In genomic region chr17:64523899-64524298, GRCm38 (mm10) we compare ENCODE assay signal across 21 mouse cellular contexts.
DNase-seq lines count a peak whose midpoint lies in the region; ATAC-seq and TF ChIP-seq lines count a peak whose summit lies in the region.
"Had no signal": no experiment of that assay in that cellular context is flagged by ENCODE, and none has a peak within 500 bp of the region (broad histone marks: within the 10 kb centered on the region; RNA-seq: fewer than 3 reads in every experiment).

No protein-coding gene starts in this region.

- H3K27ac ChIP-seq in heart, embryonic 10.5 days = no peak overlapping the region
- H3K27ac ChIP-seq in limb, embryonic 10.5 days = no peak overlapping the region
- H3K27ac ChIP-seq in liver, embryonic 11.5 days (ENCODE audit: low read depth, low read length) = no peak overlapping the region
- no peak overlapping the region for H3K27ac ChIP-seq in hindbrain, postnatal 0 days

- TF ChIP-seq POLR2A in myocyte (IDR thresholded peaks at IDR 0.05; ENCODE audit: insufficient read length, low read depth) = no peak

- 0 out of 2 replicates have a peak, but pooled peaks cover 3% of the 10 kb centered on the region for H3K4me1 ChIP-seq in heart, embryonic 10.5 days
- no peaks in the 10 kb centered on the region for H3K4me1 ChIP-seq in limb, embryonic 10.5 days
- no peaks in the 10 kb centered on the region for H3K4me1 ChIP-seq in liver, embryonic 11.5 days (replicated peaks; ENCODE audit: control insufficient read depth, insufficient read depth, low read length)
- H3K4me1 ChIP-seq in hindbrain, postnatal 0 days (ENCODE audit: insufficient read depth, low read length) = no peaks in the 10 kb centered on the region

- DNase-seq in heart, adult 11 months = peak; percentile 41
- no peak for DNase-seq in heart, embryonic 10.5 days (ENCODE audit: low spot score)
- DNase-seq in limb, embryonic 10.5 days (ENCODE audit: low spot score) = peak; percentile 15
- no peak for DNase-seq in liver, embryonic 11.5 days (ENCODE audit: low spot score)
- no peak for DNase-seq in hindbrain, postnatal 0 days (ENCODE audit: low spot score)
- DNase-seq: adrenal gland, adult 2 months; adrenal gland, adult 8-10 months; adrenal gland, postnatal 10 days; adrenal gland, postnatal 14 days; adrenal gland, postnatal 25 days; adrenal gland, postnatal 36 days; B cell, adult 2 months; cerebellum, adult 11 months; cerebellum, adult 11-12 months; cerebellum, adult 18-20 months had no signal

- TF ChIP-seq CTCF in hindbrain, postnatal 0 days (IDR thresholded peaks at IDR 0.05; ENCODE audit: low read depth) = no peak

- H3K27me3 ChIP-seq in heart, embryonic 10.5 days (ENCODE audit: insufficient read depth, poor library complexity, severe bottlenecking) = no peaks in the 10 kb centered on the region
- no peaks in the 10 kb centered on the region for H3K27me3 ChIP-seq in limb, embryonic 10.5 days (ENCODE audit: low read depth, poor library complexity, severe bottlenecking)
- no peaks in the 10 kb centered on the region for H3K27me3 ChIP-seq in myocyte (ENCODE audit: control insufficient read depth, insufficient read depth, insufficient read length)
- no peaks in the 10 kb centered on the region for H3K27me3 ChIP-seq in liver, embryonic 11.5 days (replicated peaks; ENCODE audit: control insufficient read depth, insufficient read depth, low read length)
- H3K27me3 ChIP-seq in hindbrain, postnatal 0 days (ENCODE audit: insufficient read depth, low read length) = no peaks in the 10 kb centered on the region
- H3K27me3 ChIP-seq: CH12.LX had no signal

- no peak overlapping the region for H3K9ac ChIP-seq in liver, embryonic 11.5 days (ENCODE audit: low read depth, low read length)
- no peak overlapping the region for H3K9ac ChIP-seq in hindbrain, postnatal 0 days (replicated peaks; ENCODE audit: low read length)

- H3K79me2 ChIP-seq in myocyte (ENCODE audit: control insufficient read depth, insufficient read depth) = no peaks in the 10 kb centered on the region

- WGBS in heart, embryonic 10.5 days = 87% methylated on average over 8 of the region's 8 CpGs
- WGBS in limb, embryonic 10.5 days = 93% methylated on average over 8 of the region's 8 CpGs
- 82% methylated on average over 8 of the region's 8 CpGs for WGBS in liver, embryonic 11.5 days
- 87% methylated on average over 8 of the region's 8 CpGs for WGBS in hindbrain, postnatal 0 days

- H3ac ChIP-seq in myocyte (ENCODE audit: control insufficient read depth, insufficient read length) = no peak overlapping the region

- H3K4me3 ChIP-seq in heart, embryonic 10.5 days = no peak overlapping the region
- H3K4me3 ChIP-seq in limb, embryonic 10.5 days = no peak overlapping the region
- H3K4me3 ChIP-seq in myocyte = no peak overlapping the region
- no peak overlapping the region for H3K4me3 ChIP-seq in liver, embryonic 11.5 days (ENCODE audit: low read depth, low read length)
- H3K4me3 ChIP-seq in hindbrain, postnatal 0 days (ENCODE audit: low read length) = no peak overlapping the region

- H3K9me3 ChIP-seq in heart, embryonic 10.5 days = no peaks in the 10 kb centered on the region
- no peaks in the 10 kb centered on the region for H3K9me3 ChIP-seq in limb, embryonic 10.5 days (replicated peaks)
- H3K9me3 ChIP-seq in liver, embryonic 11.5 days (ENCODE audit: control insufficient read depth, low read length) = no peaks in the 10 kb centered on the region
- H3K9me3 ChIP-seq in hindbrain, postnatal 0 days (ENCODE audit: low read length) = no peaks in the 10 kb centered on the region

- no peaks in the 10 kb centered on the region for H3K36me3 ChIP-seq in heart, embryonic 10.5 days
- H3K36me3 ChIP-seq in limb, embryonic 10.5 days = no peaks in the 10 kb centered on the region
- H3K36me3 ChIP-seq in myocyte (ENCODE audit: control insufficient read depth, insufficient read depth) = no peaks in the 10 kb centered on the region
- H3K36me3 ChIP-seq in liver, embryonic 11.5 days (ENCODE audit: control insufficient read depth, insufficient read depth, low read length) = no peaks in the 10 kb centered on the region
- H3K36me3 ChIP-seq in hindbrain, postnatal 0 days (ENCODE audit: insufficient read depth, low read length) = no peaks in the 10 kb centered on the region
- H3K36me3 ChIP-seq: G1E had no signal

- H3K4me2 ChIP-seq in myocyte (ENCODE audit: low read depth) = no peak overlapping the region
- H3K4me2 ChIP-seq in liver, embryonic 11.5 days = no peak overlapping the region
- no peak overlapping the region for H3K4me2 ChIP-seq in hindbrain, postnatal 0 days (ENCODE audit: low read depth, low read length)

- no peak for ATAC-seq in liver, embryonic 11.5 days (replicated peaks; ENCODE audit: low FRiP score)
- no peak for ATAC-seq in hindbrain, postnatal 0 days
- ATAC-seq: activated CD4-positive, CD25-positive, alpha-beta regulatory T cell, adult 4 months; CD4-positive, CD25-positive, alpha-beta regulatory T cell, adult 4 months; Patski had no signal

TF ChIP-seq in myocyte, 11 proteins besides CTCF, POLR2A, EP300 and RAD21:
- peak in 2 of 3 experiments; percentile 68 to 74 for TF ChIP-seq MYOD1 (IDR thresholded peaks at IDR 0.05; ENCODE audit: control insufficient read depth in 1 of 3, insufficient read length in 2 of 3, low read depth in 2 of 3)
- no peak for TF ChIP-seq CEBPB (IDR thresholded peaks at IDR 0.05; ENCODE audit: insufficient read depth, poor library complexity, severe bottlenecking)

Comparison
In these comparisons a context has a peak if more than half of its experiments do, and no peak if none do; other contexts are left out.
1. DNase-seq: peak in heart, adult 11 months (single experiment) and limb, embryonic 10.5 days (single experiment); none in heart, embryonic 10.5 days (single experiment), liver, embryonic 11.5 days (single experiment) and hindbrain, postnatal 0 days (single experiment).